Comparison of ENCODE assay signal across 9 mouse cellular contexts in the genomic region with DNA sequence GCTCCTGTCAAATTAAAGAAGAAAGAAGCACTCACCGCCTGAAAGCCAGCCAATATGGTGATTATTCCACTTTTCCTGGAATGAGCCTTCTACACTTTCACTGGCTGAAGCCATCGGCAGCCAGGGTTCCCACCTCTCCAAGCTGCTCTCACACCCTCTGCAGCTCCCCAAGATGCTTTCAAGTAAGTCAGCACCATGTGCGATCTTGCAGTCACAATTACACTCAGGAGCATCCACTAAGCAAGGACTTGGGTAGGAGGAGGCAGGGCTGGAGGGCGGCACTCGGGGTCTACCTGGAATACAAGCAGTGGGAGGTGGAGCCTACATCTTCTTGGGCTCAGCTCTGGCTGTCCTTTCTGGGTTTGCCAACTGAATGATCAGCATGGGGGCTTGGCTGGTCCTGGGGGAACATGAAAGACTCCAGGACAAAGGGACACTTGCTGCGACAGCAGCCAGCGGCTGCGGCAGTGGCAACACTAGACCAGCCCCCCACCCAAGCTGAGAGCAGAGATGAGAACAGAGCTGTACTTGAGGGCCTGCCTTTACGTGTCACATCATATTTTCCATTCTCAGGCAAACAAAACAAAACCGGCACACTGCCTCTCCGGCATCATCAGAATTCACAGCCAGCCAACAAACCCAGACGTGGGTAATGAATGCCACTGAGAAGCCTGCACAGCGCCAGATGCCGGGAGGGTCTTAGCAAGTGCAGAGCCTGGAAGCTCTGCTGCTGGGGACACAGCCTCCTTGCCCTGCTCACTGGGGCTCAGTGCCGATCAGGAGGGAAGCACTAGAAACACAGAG.
A peak's percentile ranks its signal among the peaks of the same experiment; 100 is the strongest.
DNase-seq lines count a peak whose midpoint lies in the region; ATAC-seq and TF ChIP-seq lines count a peak whose summit lies in the region.
"Had no signal": no experiment of that assay in that cellular context is flagged by ENCODE, and none has a peak within 500 bp of the region (broad histone marks: within the 10 kb centered on the region; RNA-seq: fewer than 3 reads in every experiment).

No protein-coding gene starts in this region.

- H3K36me3 ChIP-seq in embryonic facial prominence, embryonic 14.5 days (ENCODE audit: control insufficient read depth, insufficient read depth, low read length): no peaks in the 10 kb centered on the region
- no peaks in the 10 kb centered on the region for H3K36me3 ChIP-seq in hindbrain, postnatal 0 days (ENCODE audit: insufficient read depth, low read length)
- no peaks in the 10 kb centered on the region for H3K36me3 ChIP-seq in kidney, embryonic 14.5 days (ENCODE audit: control insufficient read depth, insufficient read depth, low read length)
- no peaks in the 10 kb centered on the region for H3K36me3 ChIP-seq in kidney, adult 2 months (ENCODE audit: control insufficient read depth, insufficient read depth, low read length)
- H3K36me3 ChIP-seq: liver, embryonic 13.5 days had no signal

- peak; percentile 34; the same call in 1 of the 2 replicates for ATAC-seq in embryonic facial prominence, embryonic 14.5 days (ENCODE audit: low read depth)
- ATAC-seq in hindbrain, postnatal 0 days: peak; percentile 39
- no peak for ATAC-seq in kidney, embryonic 14.5 days (ENCODE audit: low FRiP score, low TSS enrichment)

- intact Hi-C loops in left cerebral cortex, adult 2 months (cut with DNase I): loop anchor here (2.0 kb wide), 1 partner anchor 18 kb away; no protein-coding TSS in a partner anchor

- H3K9me3 ChIP-seq in embryonic facial prominence, embryonic 14.5 days (ENCODE audit: control insufficient read depth, low read length): no peaks in the 10 kb centered on the region
- no peaks in the 10 kb centered on the region for H3K9me3 ChIP-seq in hindbrain, postnatal 0 days (ENCODE audit: low read length)
- no peaks in the 10 kb centered on the region for H3K9me3 ChIP-seq in kidney, embryonic 14.5 days (ENCODE audit: control insufficient read depth, low read length)
- H3K9me3 ChIP-seq: liver, embryonic 13.5 days had no signal

- peak overlapping the region; percentile 37 for H3K4me2 ChIP-seq in embryonic facial prominence, embryonic 14.5 days (ENCODE audit: low read depth, low read length)
- H3K4me2 ChIP-seq in hindbrain, postnatal 0 days (ENCODE audit: low read depth, low read length): peak overlapping the region; percentile 59
- H3K4me2 ChIP-seq in kidney, embryonic 14.5 days (replicated peaks; ENCODE audit: low read depth, low read length): no peak overlapping the region
- H3K4me2 ChIP-seq: liver, embryonic 13.5 days had no signal

- H3K27ac ChIP-seq in left cerebral cortex, adult 2 months: peak overlapping the region; percentile 99
- H3K27ac ChIP-seq in embryonic facial prominence, embryonic 14.5 days (replicated peaks; ENCODE audit: low read depth, low read length): peak overlapping the region; percentile 25; the same call in 1 of the 2 replicates
- H3K27ac ChIP-seq in hindbrain, postnatal 0 days: peak overlapping the region; percentile 90
- H3K27ac ChIP-seq in kidney, embryonic 14.5 days (ENCODE audit: low read depth, low read length): no peak overlapping the region
- no peak overlapping the region for H3K27ac ChIP-seq in kidney, adult 2 months (ENCODE audit: insufficient read depth, low read depth, low read length)
- H3K27ac ChIP-seq: liver, embryonic 13.5 days had no signal

- 15% methylated on average over 14 of the region's 15 CpGs for WGBS in embryonic facial prominence, embryonic 14.5 days
- 4% methylated on average over 15 of the region's 15 CpGs for WGBS in hindbrain, postnatal 0 days
- 34% methylated on average over 15 of the region's 15 CpGs for WGBS in kidney, embryonic 14.5 days
- WGBS in kidney, adult 2 months: 64% methylated on average over 15 of the region's 15 CpGs

- peak overlapping the region; percentile 36; the same call in 1 of the 2 replicates for H3K9ac ChIP-seq in embryonic facial prominence, embryonic 14.5 days (ENCODE audit: low read depth, low read length)
- H3K9ac ChIP-seq in hindbrain, postnatal 0 days (replicated peaks; ENCODE audit: low read length): peak overlapping the region; percentile 39; the same call in 1 of the 2 replicates
- H3K9ac ChIP-seq in kidney, embryonic 14.5 days (ENCODE audit: low read depth, low read length): no peak overlapping the region
- H3K9ac ChIP-seq: liver, embryonic 13.5 days had no signal

- H3K4me1 ChIP-seq in embryonic facial prominence, embryonic 14.5 days (ENCODE audit: control insufficient read depth, insufficient read depth, low read length): peaks cover 36% of the 10 kb centered on the region
- peaks cover 49% of the 10 kb centered on the region for H3K4me1 ChIP-seq in hindbrain, postnatal 0 days (ENCODE audit: insufficient read depth, low read length)
- peaks cover 14% of the 10 kb centered on the region for H3K4me1 ChIP-seq in kidney, embryonic 14.5 days (ENCODE audit: control insufficient read depth, insufficient read depth, low read length)
- no peaks in the 10 kb centered on the region for H3K4me1 ChIP-seq in kidney, adult 2 months (ENCODE audit: control insufficient read depth, insufficient read depth, low read length)

- H3K4me3 ChIP-seq in left cerebral cortex, adult 2 months: peak overlapping the region; percentile 54
- no peak overlapping the region for H3K4me3 ChIP-seq in embryonic facial prominence, embryonic 14.5 days (ENCODE audit: low read depth, low read length)
- peak overlapping the region; percentile 29 for H3K4me3 ChIP-seq in hindbrain, postnatal 0 days (ENCODE audit: low read length)
- no peak overlapping the region for H3K4me3 ChIP-seq in kidney, embryonic 14.5 days (ENCODE audit: low read length)
- no peak overlapping the region for H3K4me3 ChIP-seq in kidney, adult 2 months (ENCODE audit: insufficient read depth, low read depth, low read length)
- H3K4me3 ChIP-seq: liver, embryonic 13.5 days had no signal

- TF ChIP-seq CTCF in left cerebral cortex, adult 2 months (IDR thresholded peaks at IDR 0.05): no peak
- TF ChIP-seq CTCF in hindbrain, postnatal 0 days (IDR thresholded peaks at IDR 0.05; ENCODE audit: low read depth): no peak
- no peak for TF ChIP-seq CTCF in kidney, adult 2 months (conservative IDR thresholded peaks at IDR 0.05; ENCODE audit: insufficient read depth, insufficient read length, low read depth, low read length)

- DNase-seq in left cerebral cortex, adult 2 months (ENCODE audit: extremely low spot score in 1 of 2, low spot score in 2 of 2): no peak
- no peak for DNase-seq in left cerebral cortex, adult 18-20 months (ENCODE audit: low spot score in 2 of 2)
- peak; percentile 68 for DNase-seq in embryonic facial prominence, embryonic 14.5 days (ENCODE audit: low spot score)
- peak; percentile 72 for DNase-seq in hindbrain, postnatal 0 days (ENCODE audit: low spot score)
- DNase-seq in right cerebral cortex, postnatal 36 days (ENCODE audit: low spot score in 2 of 2): peak; percentile 32 to 43
- no peak for DNase-seq in urinary bladder, postnatal 14 days (ENCODE audit: low spot score)
- no peak for DNase-seq in kidney, adult 2 months
- DNase-seq: liver, embryonic 13.5 days had no signal

- no peak for TF ChIP-seq POLR2A in kidney, adult 2 months (IDR thresholded peaks at IDR 0.05; ENCODE audit: low read depth, low read length)

- no peaks in the 10 kb centered on the region for H3K27me3 ChIP-seq in embryonic facial prominence, embryonic 14.5 days (replicated peaks; ENCODE audit: control insufficient read depth, insufficient read depth, low read length)
- no peaks in the 10 kb centered on the region for H3K27me3 ChIP-seq in hindbrain, postnatal 0 days (ENCODE audit: insufficient read depth, low read length)
- no peaks in the 10 kb centered on the region for H3K27me3 ChIP-seq in kidney, embryonic 14.5 days (ENCODE audit: control insufficient read depth, insufficient read depth, low read length)
- no peaks in the 10 kb centered on the region for H3K27me3 ChIP-seq in kidney, adult 2 months (replicated peaks; ENCODE audit: control insufficient read depth, insufficient read depth, low read length)
- H3K27me3 ChIP-seq: liver, embryonic 13.5 days had no signal

Comparison
In these comparisons a context has a peak if more than half of its experiments do, and no peak if none do; other contexts are left out.
1. DNase-seq: peak in embryonic facial prominence, embryonic 14.5 days (single experiment), hindbrain, postnatal 0 days (single experiment) and right cerebral cortex, postnatal 36 days (2 of 2); none in left cerebral cortex, adult 2 months (0 of 2), left cerebral cortex, adult 18-20 months (0 of 2), urinary bladder, postnatal 14 days (single experiment) and kidney, adult 2 months (single experiment).
2. H3K27ac ChIP-seq: peak in left cerebral cortex, adult 2 months (single experiment), embryonic facial prominence, embryonic 14.5 days (single experiment) and hindbrain, postnatal 0 days (single experiment); none in kidney, embryonic 14.5 days (single experiment) and kidney, adult 2 months (single experiment).
3. H3K4me3 ChIP-seq: peak in left cerebral cortex, adult 2 months (single experiment) and hindbrain, postnatal 0 days (single experiment); none in embryonic facial prominence, embryonic 14.5 days (single experiment), kidney, embryonic 14.5 days (single experiment) and kidney, adult 2 months (single experiment).